Mouse (Mus musculus) ovary, postnatal 10 days (tissue): ENCODE data around the gene Usp15.

Source experiments
- DNase-seq: peaks from one replicate; pipeline ENCODE4 v3.0.0; 2022; ENCODE audit warnings: low spot score

Usp15 gene

DNA sequence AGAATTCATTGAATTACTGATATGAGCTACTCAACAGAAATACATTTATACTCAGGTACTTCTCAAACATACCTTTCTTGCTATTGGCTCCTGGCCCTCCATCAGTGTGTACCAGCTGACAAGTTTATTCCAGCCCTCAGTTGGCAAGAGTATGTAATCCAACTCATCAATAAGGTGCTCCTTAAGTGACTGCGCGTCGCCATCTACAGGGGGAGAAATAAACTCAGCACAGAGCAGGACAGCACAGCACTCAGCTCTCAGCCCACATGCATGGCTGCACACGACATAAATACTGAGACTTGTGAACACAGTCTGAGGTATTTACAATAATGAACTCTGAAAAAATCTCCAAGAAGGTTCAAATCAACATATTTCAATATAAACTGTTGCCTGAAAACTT is 21.0 kb downstream of the Usp15 start:
- no peak for DNase-seq

DNA sequence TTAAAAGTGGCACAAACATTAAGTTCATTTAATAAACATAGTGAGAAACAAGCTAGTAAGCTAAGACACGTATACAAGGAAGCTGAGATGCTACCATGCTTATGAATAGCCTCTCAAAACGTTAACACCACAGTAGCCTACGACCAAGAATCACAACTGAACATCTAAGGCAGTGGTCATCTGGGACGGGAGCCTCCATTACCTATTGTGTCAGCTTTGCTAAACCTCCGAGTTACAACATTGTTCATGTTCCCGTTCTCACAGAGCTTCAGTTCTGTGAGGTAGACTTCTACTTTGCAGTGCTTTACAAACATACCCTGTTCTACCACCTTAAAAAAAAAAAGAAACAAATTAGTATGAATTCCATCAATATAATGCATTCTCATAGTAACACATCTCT is 25.9 kb downstream of the Usp15 start:
- DNase-seq = no peak

DNA sequence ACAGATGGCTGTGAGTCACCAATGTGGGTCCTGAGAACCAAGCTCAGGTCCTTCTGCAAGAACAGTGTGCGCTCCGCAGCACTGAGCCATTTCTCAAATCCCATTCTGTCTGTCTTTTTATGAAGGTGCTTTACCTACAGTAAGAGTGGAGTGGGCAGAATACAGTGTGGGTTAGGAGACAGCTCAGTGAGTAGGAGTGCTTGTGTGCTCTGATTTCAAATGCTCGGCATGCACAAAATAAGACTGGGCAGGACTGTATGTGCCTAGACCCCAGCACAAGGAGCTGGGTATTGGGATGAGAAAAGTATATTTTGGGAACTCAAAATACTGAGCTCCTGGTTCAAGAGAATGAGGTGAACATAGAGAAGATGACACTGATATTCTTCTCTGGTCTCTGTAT is 31.3 kb downstream of the Usp15 start:
- no peak for DNase-seq

DNA sequence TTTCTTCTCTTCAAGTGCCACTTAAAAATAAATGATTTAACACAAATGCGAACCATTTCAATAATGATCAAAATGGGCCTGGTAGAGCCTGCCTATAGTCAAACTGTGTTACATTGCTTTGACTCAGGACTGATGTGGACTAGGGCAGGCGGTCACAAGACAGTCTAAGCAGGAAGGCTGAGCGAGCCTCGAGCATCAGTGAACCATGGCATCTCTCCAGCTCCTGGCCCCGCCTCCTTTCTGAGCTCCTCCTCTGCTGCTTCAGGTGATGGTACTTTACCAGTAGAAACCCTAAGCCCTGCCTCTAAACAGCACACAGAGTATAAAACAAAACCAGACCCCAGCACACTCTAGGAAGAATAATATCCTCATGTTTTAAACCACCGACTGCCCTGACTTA is 36.3 kb downstream of the Usp15 start:
- DNase-seq = no peak

DNA sequence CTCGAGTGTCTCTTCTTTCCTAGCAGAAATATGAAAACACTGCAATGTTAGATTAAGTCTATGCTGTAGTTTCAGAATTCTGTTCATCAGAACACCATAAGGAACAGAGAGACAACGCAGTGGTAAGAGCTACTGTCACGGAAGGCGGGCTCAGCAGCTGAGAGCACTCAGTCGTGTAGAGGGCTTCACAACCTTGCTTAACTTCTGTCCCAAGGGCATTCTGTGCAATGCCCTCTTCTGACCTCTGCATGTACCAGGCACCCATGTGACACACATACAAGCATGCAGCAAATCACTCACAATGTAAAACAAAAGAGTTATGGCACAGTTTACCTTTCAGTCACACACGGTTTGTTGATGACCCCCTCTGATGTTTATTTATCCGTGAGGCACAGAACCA is 37.5 kb downstream of the Usp15 start:
- DNase-seq = no peak

DNA sequence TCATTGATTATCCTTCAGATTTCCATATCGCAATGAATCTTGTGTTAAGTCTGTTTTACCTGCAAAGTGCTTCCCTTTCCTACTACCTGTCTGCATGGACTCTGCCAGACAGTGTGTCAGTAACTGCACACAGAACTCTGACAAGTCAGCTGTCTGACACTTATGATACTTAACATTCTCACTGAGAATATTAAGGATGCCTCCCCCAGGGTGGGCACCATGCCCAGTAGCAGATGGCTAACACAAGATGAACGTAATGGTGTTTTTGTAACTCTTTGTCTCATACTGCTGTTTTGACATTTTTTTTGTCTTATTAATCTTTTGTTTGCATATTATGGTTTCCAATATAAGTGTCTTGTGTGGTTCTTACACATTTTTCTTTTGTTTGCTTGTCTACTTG is 40.4 kb downstream of the Usp15 start:
- DNase-seq = no peak

DNA sequence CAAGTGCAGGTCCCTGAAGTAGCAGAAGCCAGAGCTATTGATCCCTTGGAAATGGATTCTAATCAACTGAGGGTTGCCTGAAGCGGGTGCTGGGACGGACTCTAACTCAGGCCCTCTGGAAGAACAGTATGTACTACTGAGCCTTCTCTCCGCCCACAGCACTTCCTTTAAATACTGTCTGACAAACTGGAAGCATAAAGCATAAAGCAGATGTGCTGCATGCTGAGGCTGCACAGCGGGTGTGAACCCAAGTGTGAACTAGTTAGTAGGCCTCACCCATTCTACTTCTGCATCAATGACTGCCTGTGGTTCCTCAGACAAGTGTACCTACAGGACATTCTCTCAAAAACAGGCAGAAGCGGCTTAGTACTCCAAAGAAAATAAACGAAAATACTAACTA is 41.0 kb downstream of the Usp15 start:
- no peak for DNase-seq

DNA sequence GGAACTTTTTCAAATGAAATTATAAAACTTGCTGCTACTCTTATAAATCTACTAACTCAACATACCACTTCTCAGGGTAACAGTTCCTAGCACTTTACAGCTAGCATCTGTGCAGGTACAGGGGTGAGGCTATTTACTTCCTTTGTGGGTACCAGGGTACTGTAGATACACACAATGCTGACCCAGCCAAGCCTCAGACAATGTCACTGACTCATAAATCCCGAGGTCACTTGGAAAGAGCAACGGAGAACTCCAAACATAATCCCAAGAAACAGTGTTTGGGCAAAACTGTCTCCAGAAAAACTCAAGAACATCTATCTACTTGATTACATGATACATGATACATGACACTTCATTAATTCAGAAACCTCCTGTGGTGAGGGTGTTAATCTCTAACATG is 43.5 kb downstream of the Usp15 start:
- no peak for DNase-seq

DNA sequence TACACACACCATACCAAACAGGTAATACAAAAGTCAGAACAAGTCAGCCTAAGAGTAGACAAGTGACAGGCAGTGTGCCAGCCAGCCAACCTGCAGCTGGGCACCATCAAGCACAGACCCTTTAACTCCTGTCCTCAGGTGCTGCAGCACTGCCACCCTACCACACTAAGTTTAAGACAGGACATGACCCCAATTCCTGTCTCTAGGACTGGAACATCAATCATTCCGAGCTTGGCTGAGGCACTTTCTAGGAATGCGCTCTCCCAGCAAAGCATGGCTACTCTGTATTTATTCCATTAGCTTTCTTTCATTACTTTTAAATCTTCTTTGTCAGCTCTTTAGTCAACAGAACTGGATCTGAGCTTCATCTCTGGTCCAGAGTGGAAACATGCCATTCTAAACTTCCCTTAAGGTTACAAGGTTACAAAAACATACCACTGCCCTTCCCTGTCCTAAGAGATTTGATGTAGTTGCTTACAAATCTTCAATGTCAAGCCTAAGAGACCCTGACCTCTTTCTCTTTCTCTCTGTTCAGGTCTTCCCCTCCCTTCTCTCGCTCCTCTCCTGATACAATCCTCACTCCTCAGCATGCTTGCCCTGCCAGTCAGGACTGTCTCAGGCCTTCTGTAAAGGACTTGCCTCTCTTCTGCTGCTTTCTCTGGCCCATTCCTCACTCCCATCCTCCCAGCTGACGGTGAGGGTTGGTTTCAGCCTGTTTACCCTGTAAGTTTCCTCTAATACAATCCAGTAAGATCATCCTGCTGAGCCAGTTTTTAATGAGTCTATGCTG is 48.6 kb downstream of the Usp15 start:
- DNase-seq = no peak

DNA sequence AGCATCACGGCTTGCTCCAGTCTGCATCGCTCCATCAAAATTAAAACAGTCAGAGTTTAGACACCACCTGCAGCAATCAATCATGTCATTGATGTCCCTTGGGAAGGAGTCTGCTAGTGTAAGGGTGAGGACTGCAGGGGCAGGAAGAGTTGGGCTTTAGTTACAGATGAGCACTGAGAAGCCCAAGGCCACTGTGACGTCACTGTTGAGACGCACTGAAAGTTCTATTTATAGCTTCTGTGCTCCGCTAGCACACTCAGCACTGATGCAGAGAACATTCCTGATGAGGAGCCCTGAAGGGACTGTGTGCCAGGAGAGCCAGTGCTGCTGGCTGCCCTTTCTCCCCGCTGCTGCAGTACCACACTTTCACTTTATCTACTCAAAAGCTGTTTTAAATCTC is 49.6 kb downstream of the Usp15 start:
- no peak for DNase-seq

DNA sequence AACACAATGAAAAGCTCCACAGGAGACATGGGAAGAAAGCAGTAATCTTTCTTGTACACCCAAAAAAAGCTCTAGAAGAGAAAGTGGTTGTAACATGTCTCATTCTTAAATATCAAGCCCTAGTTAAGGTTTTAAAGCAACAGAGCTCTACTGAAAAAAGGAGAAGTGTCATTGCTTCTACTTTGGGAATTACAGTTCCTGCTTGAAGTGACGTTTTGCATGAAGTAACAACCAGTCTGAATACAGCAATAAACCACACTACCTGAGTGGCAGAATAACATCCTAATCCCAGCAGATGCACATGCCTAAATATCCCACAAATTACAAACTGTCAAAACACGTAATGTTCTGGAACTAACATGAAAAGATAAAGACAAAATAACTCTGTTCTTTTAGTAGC is 50.4 kb downstream of the Usp15 start:
- DNase-seq = no peak

DNA sequence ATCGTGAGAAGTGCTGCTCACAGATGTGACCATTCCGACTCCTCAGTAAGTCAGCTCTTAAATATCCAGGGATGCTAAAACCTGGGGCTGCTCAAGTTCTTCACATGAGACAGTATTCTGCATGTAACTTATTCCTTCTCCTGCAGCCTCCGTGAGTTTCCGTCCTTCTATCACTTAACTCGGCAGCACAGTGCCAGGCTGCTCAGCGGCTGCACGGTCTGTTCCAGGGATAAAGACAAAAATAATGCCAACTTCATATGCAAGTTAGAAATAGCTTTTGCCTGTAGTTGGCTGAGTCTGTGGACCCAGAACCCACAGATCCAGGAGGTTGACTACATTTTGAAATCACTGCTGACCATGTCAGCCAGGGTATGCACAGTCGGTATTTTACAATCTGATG is 52.5 kb downstream of the Usp15 start:
- DNase-seq = no peak

DNA sequence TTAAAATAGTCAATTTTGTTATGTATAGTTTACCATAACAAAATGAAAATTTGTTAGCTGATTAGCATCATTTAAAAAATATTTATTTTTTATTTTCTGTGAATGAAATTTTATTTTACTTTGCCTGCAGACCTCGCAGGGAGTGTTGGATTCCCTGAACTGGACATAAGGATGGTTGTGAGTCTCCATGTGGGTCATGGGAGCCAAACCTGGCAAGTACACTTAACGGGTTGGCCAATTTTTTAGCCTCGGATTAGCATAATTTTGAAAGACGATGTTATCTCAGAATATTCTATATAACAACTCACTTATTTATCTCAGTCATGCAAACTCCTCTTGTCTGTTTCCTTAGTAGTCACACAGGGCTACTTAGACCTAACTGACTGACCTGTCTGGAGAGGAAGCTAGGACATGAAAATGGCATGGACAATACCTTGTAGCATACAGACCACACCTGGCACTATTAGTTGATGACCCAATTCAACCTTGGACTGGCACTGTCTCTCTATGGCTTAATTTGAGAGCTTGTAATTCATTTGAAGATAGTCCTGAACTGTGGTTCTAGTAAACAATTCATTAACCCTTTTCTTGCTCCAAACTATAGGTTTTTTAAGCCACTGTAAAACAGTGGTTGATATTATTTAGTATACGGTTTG is 54.3 kb downstream of the Usp15 start:
- no peak for DNase-seq

DNA sequence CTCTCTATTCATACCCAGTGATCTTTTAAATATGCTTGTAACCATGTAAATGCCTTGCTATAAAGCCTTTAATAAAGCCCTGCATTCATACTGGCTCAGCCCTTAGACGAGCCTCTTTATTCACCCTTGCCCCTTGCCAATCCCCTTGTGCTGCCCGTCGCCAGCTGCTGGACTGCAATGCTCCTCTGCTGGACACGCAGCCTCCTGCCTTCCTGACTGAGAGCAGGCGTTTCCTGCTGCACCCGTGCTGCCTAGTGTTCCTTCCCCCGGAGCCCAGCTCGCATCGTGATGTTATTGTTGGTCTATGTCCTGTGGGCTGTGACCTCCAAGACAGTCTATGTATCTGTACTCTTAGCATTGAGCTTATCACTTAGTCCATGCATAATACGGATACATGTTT is 61.0 kb downstream of the Usp15 start:
- DNase-seq = no peak

DNA sequence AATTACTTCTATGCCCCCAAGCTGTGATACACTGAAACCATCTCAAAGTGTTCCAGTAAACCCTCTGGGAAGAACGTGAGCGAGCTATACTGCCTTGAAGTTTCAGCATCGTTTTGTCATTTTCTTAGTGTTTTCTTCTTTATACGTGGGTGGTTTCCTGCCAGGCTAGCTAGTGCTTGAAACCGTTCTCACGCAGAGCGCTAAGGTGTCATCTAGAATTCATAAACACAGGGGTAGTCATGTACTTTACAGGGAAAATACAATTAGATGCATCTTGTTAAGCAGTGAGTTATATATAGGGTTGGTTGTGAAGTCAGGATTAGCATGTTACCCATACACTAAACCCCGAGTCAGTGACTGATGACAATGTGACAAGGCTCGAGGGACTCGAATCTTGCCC is 65.3 kb downstream of the Usp15 start:
- no peak for DNase-seq

DNA sequence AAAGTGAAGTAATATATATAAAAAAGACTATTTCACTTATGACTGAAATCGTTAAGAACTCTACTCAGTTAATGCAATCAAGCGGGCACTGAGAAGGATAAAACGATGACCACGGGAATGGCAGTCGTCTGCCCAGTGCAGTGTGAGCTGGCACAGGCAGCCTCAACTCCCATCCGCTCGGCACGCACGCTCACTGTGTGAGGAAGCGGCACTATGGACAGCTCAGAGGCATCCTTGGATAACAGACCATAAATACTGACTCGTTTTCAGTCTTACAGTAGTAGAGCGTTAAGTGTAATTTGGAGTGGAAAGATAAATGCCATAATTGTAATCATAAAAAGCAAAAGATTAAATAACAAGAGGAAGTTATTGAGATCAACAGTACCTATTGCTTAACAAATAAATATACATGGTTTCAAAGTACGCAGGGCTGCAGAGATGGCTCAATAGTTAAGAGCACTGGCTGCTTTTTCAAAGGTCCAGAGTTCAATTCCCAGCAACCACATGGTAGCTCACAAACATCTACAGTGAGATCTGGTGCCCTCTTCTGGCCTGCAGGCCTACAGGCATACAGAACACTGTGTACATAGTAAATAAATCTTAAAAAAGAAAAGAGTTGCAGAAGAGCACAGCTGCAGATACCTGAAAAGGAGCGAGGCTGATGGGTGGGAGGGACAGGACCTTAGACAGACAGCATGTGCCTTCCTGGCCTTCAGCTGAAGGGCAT is 76.0 kb downstream of the Usp15 start:
- no peak for DNase-seq

DNA sequence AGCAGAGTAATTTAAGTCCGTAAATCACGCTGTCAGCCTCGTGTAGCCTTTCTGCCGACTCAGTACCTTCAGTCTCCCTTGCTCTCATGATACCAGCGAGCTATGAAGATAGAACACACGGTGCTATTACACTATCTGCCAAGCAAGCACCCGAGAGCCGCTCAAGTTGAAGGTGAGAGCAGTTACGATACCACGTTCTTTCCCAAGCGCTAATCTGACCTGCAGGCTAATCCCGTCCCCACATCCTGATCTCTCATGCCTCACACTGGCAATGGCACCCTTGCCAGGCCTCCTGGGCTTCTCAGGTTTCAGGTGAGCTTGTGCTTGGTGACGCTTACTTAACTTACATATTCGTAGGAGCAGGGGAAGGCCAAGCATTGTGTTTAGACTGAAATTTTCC is 79.9 kb downstream of the Usp15 start:
- DNase-seq = no peak

DNA sequence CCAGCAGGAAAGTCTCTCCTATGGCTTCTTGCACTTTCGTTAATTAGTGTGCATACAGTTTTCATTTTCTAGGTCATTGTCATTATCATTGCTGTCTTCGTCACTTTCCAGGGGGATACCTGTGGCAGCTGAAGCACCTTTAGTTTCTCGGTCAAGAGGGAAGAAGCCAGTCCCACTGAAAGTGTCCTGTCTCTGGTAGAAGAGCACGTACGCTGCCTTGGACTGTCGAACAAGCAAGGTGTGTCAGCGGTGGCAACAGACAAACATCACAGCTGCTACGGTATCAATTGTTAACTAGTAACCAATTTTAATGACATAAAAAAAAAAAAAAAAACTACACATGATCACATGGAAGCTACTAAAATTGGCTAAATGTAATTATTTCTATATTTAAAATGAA is 83.3 kb downstream of the Usp15 start:
- DNase-seq = no peak

DNA sequence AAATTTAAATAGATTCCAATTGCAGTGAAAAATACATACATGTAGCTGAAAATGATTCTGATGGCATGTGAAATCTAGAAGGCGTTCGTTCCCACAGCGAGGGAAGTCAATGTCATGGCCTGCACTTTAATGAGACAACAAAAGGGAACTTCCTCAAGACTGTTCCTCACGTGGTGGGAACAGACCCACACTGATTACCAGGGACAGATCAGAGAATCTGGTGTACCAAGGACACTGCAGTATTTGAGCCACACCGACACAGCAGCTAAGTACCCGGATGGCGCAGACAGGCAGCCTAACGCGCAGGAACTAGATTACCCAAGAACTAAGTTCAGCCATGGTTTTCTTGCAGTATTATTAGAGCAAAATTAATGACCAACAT is 84.0 kb downstream of the Usp15 start:
- DNase-seq = no peak

DNA sequence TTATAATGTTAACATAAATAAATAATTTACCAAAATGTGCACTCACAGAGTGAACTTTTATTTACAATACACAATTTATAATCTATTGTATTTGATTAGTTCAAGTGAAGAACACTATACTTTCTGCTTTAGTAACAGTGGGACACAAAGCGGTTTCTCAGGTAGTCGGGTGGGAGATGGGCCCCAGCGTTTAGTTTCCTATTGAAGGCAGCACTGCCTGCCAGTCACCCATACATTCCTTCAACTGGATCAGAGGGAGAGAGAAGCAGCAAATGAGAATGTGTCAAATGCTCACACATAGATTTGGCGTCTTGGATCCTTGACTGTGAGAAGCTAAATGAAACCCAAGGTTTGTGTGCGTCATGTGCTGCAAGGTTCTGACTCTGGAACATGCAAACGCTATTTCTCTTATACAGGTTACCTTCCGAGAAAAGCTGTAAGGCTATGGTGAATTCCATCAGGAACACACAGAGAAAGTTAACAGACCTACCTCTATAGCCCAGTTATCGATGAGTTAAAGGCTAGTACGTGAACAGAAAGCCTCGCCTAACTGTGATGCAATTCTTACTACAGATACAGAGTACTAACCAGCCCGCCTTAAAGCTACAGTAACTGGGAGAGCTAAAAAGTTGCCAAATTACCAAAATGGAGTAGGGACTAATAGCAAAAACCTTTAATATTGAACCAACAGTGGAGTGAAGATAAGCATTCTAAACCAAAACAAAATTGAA is 84.6 kb downstream of the Usp15 start:
- DNase-seq = no peak

DNA sequence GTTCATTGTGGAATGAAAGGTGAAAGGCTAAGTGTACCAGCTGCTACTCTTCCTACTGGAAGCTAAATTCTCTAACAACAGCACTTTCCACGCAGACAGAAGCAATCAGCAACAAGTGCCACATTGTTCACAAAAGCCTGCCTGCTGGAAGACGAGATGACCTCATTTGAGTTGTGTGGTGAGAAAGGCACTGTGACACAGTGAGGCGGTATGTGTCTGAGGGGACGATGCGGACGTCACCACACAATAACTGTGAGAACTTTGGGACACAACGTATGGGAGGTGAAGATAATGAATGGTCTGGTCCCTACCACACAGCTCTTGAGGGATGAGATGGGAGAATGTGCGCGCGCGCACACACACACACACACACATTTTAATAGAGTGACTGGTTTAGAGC is 86.2 kb downstream of the Usp15 start:
- DNase-seq = no peak

DNA sequence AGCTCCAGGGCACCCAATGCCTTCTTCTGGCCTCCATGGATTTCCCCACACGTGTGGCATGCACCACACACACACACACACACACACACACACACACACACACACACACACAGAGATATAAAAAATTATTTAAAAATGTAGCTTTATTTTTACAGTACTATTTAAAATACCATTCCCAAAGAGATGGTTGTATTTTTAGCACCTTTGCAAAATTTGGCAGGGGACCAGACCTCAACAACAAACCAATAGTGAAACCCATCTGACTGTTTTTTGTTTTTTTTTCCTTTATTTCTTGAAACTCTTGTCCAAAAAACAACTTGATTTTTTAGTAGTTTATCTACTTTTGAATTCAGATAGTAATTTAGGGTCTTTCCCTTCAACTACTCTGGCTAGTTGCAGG is 88.3 kb downstream of the Usp15 start:
- DNase-seq = no peak

DNA sequence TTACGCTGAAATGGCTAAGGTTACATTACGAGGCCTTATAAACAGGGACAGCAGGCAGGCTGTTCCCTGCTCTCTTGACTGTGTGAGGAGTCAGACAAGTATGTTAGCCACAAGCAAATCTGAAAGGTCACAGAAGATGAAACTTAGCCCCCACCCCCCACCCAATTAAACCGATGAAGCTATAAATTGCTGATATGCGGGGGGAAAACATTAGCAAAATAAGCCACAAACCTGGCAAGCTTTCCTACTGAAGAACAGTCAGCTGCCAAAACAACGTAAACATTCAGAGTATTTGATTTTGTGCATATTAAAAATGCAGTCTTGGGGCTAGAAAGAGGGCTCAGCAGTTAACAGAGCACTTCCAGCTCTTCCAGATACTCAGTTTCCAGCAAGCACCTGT is 88.7 kb downstream of the Usp15 start:
- DNase-seq = no peak
